Mouse (Mus musculus) G1E (cell line): ENCODE measurements around the gene Clpb. TPM values are rescaled to one million over a fixed set of nuclear protein-coding genes. Genes with fewer than 3 reads are reported as not detected.
"Not testable (repeated sequence)": the region's sequence is repeated elsewhere in the genome, so short reads cannot be mapped to it uniquely, and the experiment has no call there.

ENCODE experiments used
- ATAC-seq: 2 replicates; pipeline ENCODE4 v1.8.0; 2016; ENCODE audit warnings: mild to moderate bottlenecking; ENCODE audit not compliant: insufficient number of reproducible peaks, poor library complexity, low FRiP score, severe bottlenecking; ENCODE audit errors: extremely low read depth
- DNase-seq: peaks from one replicate; pipeline ENCODE4 v3.0.0; 2012; ENCODE audit warnings: low spot score
- H3K27me3 ChIP-seq: 2 replicates; pipeline ENCODE4 v1.6.1; 2012; ENCODE audit warnings: mild to moderate bottlenecking, low read length, inconsistent platforms; ENCODE audit not compliant: insufficient read depth
- H3K36me3 ChIP-seq: replicated peaks from 2 replicates; pipeline ENCODE3; 2012; ENCODE audit warnings: mild to moderate bottlenecking, inconsistent platforms
- H3K4me1 ChIP-seq: 2 replicates; pipeline ENCODE4 v1.6.1; 2012; ENCODE audit warnings: low read depth, low read length, inconsistent platforms, mixed read lengths; ENCODE audit not compliant: insufficient read depth
- H3K4me3 ChIP-seq: 2 replicates; pipeline ENCODE4 v1.5.1; 2012; ENCODE audit warnings: low read depth, mild to moderate bottlenecking, inconsistent platforms, low read length, moderate library complexity, mixed read lengths
- H3K9me3 ChIP-seq: replicated peaks from 2 replicates; pipeline ENCODE4 v1.6.1; 2012; ENCODE audit warnings: inconsistent platforms
- CTCF ChIP-seq: IDR thresholded peaks from 2 replicates; pipeline ENCODE4 v1.5.1; 2012; ENCODE audit warnings: low read depth, low read length, inconsistent platforms, mixed read lengths
- GATA1 ChIP-seq: IDR thresholded peaks from 2 replicates; pipeline ENCODE4 v1.6.1; 2012; ENCODE audit warnings: borderline replicate concordance, low read length, inconsistent platforms, mixed read lengths
- GATA2 ChIP-seq: IDR thresholded peaks from 2 replicates; pipeline ENCODE4 v1.6.1; 2012; ENCODE audit warnings: low read depth, low read length, inconsistent platforms, borderline replicate concordance
- POLR2AphosphoS5 ChIP-seq: IDR thresholded peaks from 2 replicates; pipeline ENCODE4 v1.6.1; 2012; ENCODE audit warnings: low read depth, low read length, inconsistent platforms; ENCODE audit not compliant: insufficient replicate concordance
- TAL1 ChIP-seq: conservative IDR thresholded peaks from 2 replicates; pipeline ENCODE4 v1.6.1; 2012; ENCODE audit warnings: low read depth, low read length, inconsistent platforms, mixed read lengths
- polyA plus RNA-seq: library from polyadenylated mRNA; stranded (reverse); fragments of >175 nt; gene quantifications from 2 replicates; pipeline ENCODE4 v1.2.3, GENCODE M21; 2012
- total RNA-seq, 2 experiments: library from RNA; stranded (forward) in 1 of 2; stranded (reverse) in 1 of 2; fragments of 200-1000 nt in 1 of 2; fragments of >200 nt in 1 of 2; fragmentation: Nextera tagmentation in 1 of 2; gene quantifications; 2 replicates each; pipeline ENCODE4 v1.2.3; 2014 to 2017

Clpb gene
- 17.5 and 25.6 TPM in 2 replicates for total RNA-seq (2014; fragmentation: Nextera tagmentation)
- total RNA-seq (2017): 23.1 and 29.9 TPM in 2 replicates
- polyA plus RNA-seq: 20.2 and 30.2 TPM in 2 replicates

DNA sequence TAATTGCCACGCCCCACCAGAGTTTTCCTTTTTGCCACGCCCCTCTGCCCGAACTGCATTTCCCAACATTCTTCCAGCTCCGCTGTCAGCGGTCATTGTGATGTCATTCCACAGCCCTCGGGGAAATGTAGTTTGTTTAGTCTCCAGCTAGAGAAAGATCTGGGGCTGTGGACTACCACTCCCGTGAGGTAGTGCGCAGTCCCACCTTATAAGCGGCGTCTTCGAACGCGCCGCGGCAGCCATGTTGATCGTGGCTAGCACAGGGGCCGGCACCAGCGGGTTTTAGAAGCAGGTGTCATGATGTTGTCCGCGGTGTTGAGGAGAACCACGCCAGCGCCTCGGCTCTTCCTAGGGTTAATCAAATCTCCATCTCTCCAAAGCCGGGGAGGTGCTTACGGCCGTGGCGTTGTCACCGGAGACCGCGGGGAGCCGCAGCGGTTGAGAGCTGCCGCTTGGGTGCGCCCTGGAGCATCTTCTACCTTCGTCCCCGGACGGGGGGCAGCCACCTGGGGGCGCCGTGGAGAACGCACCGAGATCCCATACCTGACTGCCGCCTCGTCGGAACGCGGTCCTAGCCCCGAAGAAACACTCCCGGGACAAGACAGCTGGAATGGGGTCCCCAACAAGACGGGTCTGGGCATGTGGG, at the start of gene Clpb:
Gene Clpb, plus strand, starts transcription at position 120 of the 646 bp plus-strand sequence.
- DNase-seq (peak; percentile 89), ATAC-seq (peak; percentile 97)
- H3K4me1 ChIP-seq: peaks cover 23% of the 10 kb centered on the region
- no peak for TF ChIP-seq POLR2AphosphoS5
- TF ChIP-seq CTCF: peak; percentile 64
- H3K4me3 ChIP-seq: peak within 1 kb of the TSS; percentile 79
- peaks cover 6% of the 10 kb centered on the region for H3K27me3 ChIP-seq
- peaks cover 30% of the 10 kb centered on the region for H3K36me3 ChIP-seq
- peaks cover 2% of the 10 kb centered on the region; the same call in 1 of the 2 replicates for H3K9me3 ChIP-seq

GRCm38 (mm10) chr7:101615406-101615805, 48.0 kb upstream of the Clpb start:
- Histone ChIP-seq H3K4me3 (no peak overlapping the region), H3K27me3 (peaks cover 12% of the 10 kb centered on the region; the same call in 1 of the 2 replicates), H3K9me3 (no peaks in the 10 kb centered on the region), H3K4me1 (peaks cover 6% of the 10 kb centered on the region; the same call in 1 of the 2 replicates), H3K36me3 (no peaks in the 10 kb centered on the region)
- ATAC-seq: no peak
- no peak for DNase-seq
- no peak for TF ChIP-seq POLR2AphosphoS5
- no peak for TF ChIP-seq TAL1
- TF ChIP-seq GATA1: no peak
- TF ChIP-seq GATA2: no peak
- no peak for TF ChIP-seq CTCF

DNA sequence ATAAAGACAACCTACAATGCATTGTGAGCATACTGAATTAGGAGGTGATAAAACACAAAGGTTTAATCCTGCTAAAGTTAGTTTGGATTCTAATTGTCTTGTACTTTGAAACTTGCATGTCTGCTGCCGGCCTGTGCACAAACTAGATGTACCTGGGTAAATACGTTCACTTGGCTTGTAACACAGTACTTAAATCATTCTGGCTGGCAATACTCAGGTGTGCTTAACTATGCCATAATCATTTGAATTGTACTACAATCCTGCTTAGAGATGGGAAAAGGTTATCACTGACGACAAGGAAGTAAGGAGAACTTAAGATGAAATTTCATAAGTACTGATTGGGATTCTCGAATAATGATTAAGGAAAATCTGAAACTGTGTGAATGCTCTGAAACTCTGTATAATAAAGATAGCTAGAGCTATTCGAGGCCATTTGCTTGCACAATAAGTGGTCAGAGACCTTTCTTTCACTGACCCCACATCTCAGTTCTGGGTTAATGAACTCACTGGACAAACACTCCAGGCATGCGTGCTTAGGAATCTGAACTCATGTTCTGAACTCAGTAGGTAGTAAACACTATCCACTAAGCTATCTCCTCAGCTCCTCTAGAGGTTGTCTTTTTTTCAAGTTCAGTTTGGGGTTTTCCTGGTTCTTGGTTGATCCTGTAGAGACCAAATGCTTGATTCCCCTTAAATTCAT, 47.1 kb upstream of the Clpb start:
- Histone ChIP-seq H3K27me3 (peaks cover 12% of the 10 kb centered on the region; the same call in 1 of the 2 replicates), H3K9me3 (no peaks in the 10 kb centered on the region), H3K36me3 (no peaks in the 10 kb centered on the region), H3K4me3 (no peak overlapping the region), H3K4me1 (peaks cover 6% of the 10 kb centered on the region; the same call in 1 of the 2 replicates)
- TF ChIP-seq CTCF (no peak), TAL1 (no peak), GATA2 (no peak), GATA1 (no peak), POLR2AphosphoS5 (no peak)
- ATAC-seq (no peak), DNase-seq (no peak)

GRCm38 (mm10) chr7:101617438-101618165, 45.8 kb upstream of the Clpb start:
- ATAC-seq (no peak), DNase-seq (no peak)
- no peaks in the 10 kb centered on the region for H3K9me3 ChIP-seq
- no peak overlapping the region for H3K4me3 ChIP-seq
- TF ChIP-seq POLR2AphosphoS5 (no peak), CTCF (no peak), GATA2 (no peak), TAL1 (no peak), GATA1 (no peak)
- H3K27me3 ChIP-seq: peaks cover 9% of the 10 kb centered on the region; the same call in 1 of the 2 replicates
- H3K36me3 ChIP-seq: no peaks in the 10 kb centered on the region
- H3K4me1 ChIP-seq: peaks cover 6% of the 10 kb centered on the region; the same call in 1 of the 2 replicates

- Histone ChIP-seq H3K4me1 (peaks cover 6% of the 10 kb centered on the region; the same call in 1 of the 2 replicates), H3K36me3 (no peaks in the 10 kb centered on the region), H3K9me3 (no peaks in the 10 kb centered on the region), H3K27me3 (peaks cover 14% of the 10 kb centered on the region), H3K4me3 (no peak overlapping the region)
- DNase-seq (no peak), ATAC-seq (no peak)
- TF ChIP-seq CTCF: no peak
Measured at GRCm38 (mm10) chr7:101618273-101618672, 45.2 kb upstream of the Clpb start.

GRCm38 (mm10) chr7:101620373-101620772, 43.1 kb upstream of the Clpb start:
- TF ChIP-seq TAL1 (no peak), GATA1 (no peak), CTCF (peak; percentile 64), POLR2AphosphoS5 (no peak), GATA2 (no peak)
- DNase-seq (peak; percentile 4), ATAC-seq (no peak)
- Histone ChIP-seq H3K9me3 (no peaks in the 10 kb centered on the region), H3K4me3 (no peak overlapping the region), H3K4me1 (peaks cover 6% of the 10 kb centered on the region; the same call in 1 of the 2 replicates), H3K27me3 (peaks cover 14% of the 10 kb centered on the region), H3K36me3 (no peaks in the 10 kb centered on the region)

DNA sequence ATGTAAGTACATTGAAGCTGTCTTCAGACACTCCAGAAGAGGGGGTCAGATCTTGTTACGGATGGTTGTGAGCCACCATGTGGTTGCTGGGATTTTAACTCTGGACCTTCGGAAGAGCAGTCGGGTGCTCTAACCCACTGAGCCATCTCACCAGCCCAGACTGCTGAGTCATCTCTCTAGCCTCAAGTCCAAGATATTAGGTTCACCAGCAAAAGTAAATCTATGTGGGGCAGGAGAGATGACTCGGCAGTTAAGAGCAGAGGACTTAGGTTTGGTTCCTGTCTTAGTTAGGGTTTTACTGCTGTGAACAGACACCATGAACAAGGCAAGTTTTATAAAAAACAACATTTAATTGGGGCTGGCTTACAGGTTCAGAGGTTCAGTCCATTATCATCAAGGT, 41.6 kb upstream of the Clpb start:
- not testable (repeated sequence) for DNase-seq, ATAC-seq, H3K36me3 ChIP-seq, H3K9me3 ChIP-seq, H3K4me3 ChIP-seq, H3K4me1 ChIP-seq
- H3K27me3 ChIP-seq: peaks cover 14% of the 10 kb centered on the region
